Mouse (Mus musculus): ENCODE results near the gene Sox13.
A peak's percentile ranks its signal among the peaks of the same experiment; 100 is the strongest.

Sox13 gene

GRCm38 (mm10) chr1:133400014-133400725, 24.0 kb downstream of the Sox13 start:
- DNase-seq (ENCODE audit: low read depth) = no peak

GRCm38 (mm10) chr1:133397483-133398237, 26.5 kb downstream of the Sox13 start:
- DNase-seq (ENCODE audit: low read depth) = no peak

- no peak for DNase-seq (ENCODE audit: low read depth)
Observed at GRCm38 (mm10) chr1:133397094-133397482, 27.1 kb downstream of the Sox13 start.

GRCm38 (mm10) chr1:133396693-133397092, 27.5 kb downstream of the Sox13 start:
- no peak for DNase-seq (ENCODE audit: low read depth)

- no peak for DNase-seq (ENCODE audit: low read depth)
Observed at GRCm38 (mm10) chr1:133394702-133395101, 29.5 kb downstream of the Sox13 start.

GRCm38 (mm10) chr1:133387539-133388268, 36.5 kb downstream of the Sox13 start:
- DNase-seq (ENCODE audit: low read depth) = no peak

- no peak for DNase-seq (ENCODE audit: low read depth)
Observed at GRCm38 (mm10) chr1:133386209-133386608, 38.0 kb downstream of the Sox13 start.

GRCm38 (mm10) chr1:133385506-133385905, 38.7 kb downstream of the Sox13 start:
- DNase-seq (ENCODE audit: low read depth) = peak; percentile 87

GRCm38 (mm10) chr1:133383157-133383783, 40.9 kb downstream of the Sox13 start:
- DNase-seq (ENCODE audit: low read depth) = no peak

- DNase-seq (ENCODE audit: low read depth) = no peak
Observed at GRCm38 (mm10) chr1:133382552-133383155, 41.5 kb downstream of the Sox13 start.

GRCm38 (mm10) chr1:133382008-133382407, 42.2 kb downstream of the Sox13 start:
- DNase-seq (ENCODE audit: low read depth) = peak; percentile 83

GRCm38 (mm10) chr1:133380347-133381065, 43.7 kb downstream of the Sox13 start:
- DNase-seq (ENCODE audit: low read depth) = peak; percentile 66

- DNase-seq (ENCODE audit: low read depth) = no peak
Observed at GRCm38 (mm10) chr1:133379986-133380320, 44.2 kb downstream of the Sox13 start.

- DNase-seq (ENCODE audit: low read depth) = no peak
Observed at GRCm38 (mm10) chr1:133379254-133379985, 44.8 kb downstream of the Sox13 start.

GRCm38 (mm10) chr1:133377547-133377946, 46.6 kb downstream of the Sox13 start:
- DNase-seq (ENCODE audit: low read depth) = no peak

- no peak for DNase-seq (ENCODE audit: low read depth)
Observed at GRCm38 (mm10) chr1:133375696-133376346, 48.4 kb downstream of the Sox13 start.

- DNase-seq (ENCODE audit: low read depth) = no peak
Observed at GRCm38 (mm10) chr1:133372113-133372512, 52.1 kb downstream of the Sox13 start.

- no peak for DNase-seq (ENCODE audit: low read depth)
Observed at GRCm38 (mm10) chr1:133371431-133371830, 52.7 kb downstream of the Sox13 start.

GRCm38 (mm10) chr1:133370352-133370751, 53.8 kb downstream of the Sox13 start:
- DNase-seq (ENCODE audit: low read depth) = no peak

- no peak for DNase-seq (ENCODE audit: low read depth)
Observed at GRCm38 (mm10) chr1:133368644-133369043, 55.5 kb downstream of the Sox13 start.

Data from naive thymus-derived CD4-positive, alpha-beta T cell, adult 2 months (primary cell).